Mouse (Mus musculus) stomach, postnatal 0 days (tissue): Measurements from ENCODE around the gene Gm10518.

ENCODE experiments used
- CTCF ChIP-seq: IDR thresholded peaks from 2 replicates; pipeline ENCODE4 v1.5.1; 2016; ENCODE audit warnings: antibody characterized with exemption, low read depth, mild to moderate bottlenecking, moderate library complexity
- EP300 ChIP-seq: optimal IDR thresholded peaks from 2 replicates; pipeline ENCODE3; 2016; ENCODE audit warnings: antibody characterized with exemption

GRCm38 (mm10) chr1:179808300-179808699, 5.1 kb downstream of the Gm10518 start:
- TF ChIP-seq CTCF (no peak), EP300 (no peak)
